Mouse (Mus musculus) heart, adult 2 months (tissue): Measurements from ENCODE around the gene Epdr1. TPM values are rescaled to one million over a fixed set of nuclear protein-coding genes. Genes with fewer than 3 reads are reported as not detected.
"Not testable (repeated sequence)": the region's sequence is repeated elsewhere in the genome, so short reads cannot be mapped to it uniquely, and the experiment has no call there.

Experiments used
- DNase-seq, 2 experiments: peaks; one replicate each; pipeline ENCODE4 v3.0.0; 2021
- H3K27ac ChIP-seq: fragments of 200-600 bp; 2 replicates; pipeline ENCODE4 v1.8.1; 2022
- H3K27me3 ChIP-seq: fragments of 200-500 bp; 2 replicates; pipeline ENCODE4 v1.6.1; 2012; ENCODE audit warnings: mild to moderate bottlenecking, low read length, inconsistent platforms, mixed read lengths; ENCODE audit not compliant: control insufficient read depth, insufficient read depth
- H3K36me3 ChIP-seq: fragments of 200-500 bp; 2 replicates; pipeline ENCODE4 v1.6.1; 2012; ENCODE audit warnings: low read length, inconsistent platforms; ENCODE audit not compliant: control insufficient read depth, insufficient read depth
- H3K4me1 ChIP-seq: fragments of 200-500 bp; 2 replicates; pipeline ENCODE4 v1.6.1; 2011; ENCODE audit warnings: low read length; ENCODE audit not compliant: control insufficient read depth, insufficient read depth
- H3K4me3 ChIP-seq: fragments of 200-600 bp; 2 replicates; pipeline ENCODE4 v1.8.1; 2022
- H3K79me2 ChIP-seq: fragments of 200-500 bp; replicated peaks from 2 replicates; pipeline ENCODE4 v1.6.1; 2012; ENCODE audit warnings: mild to moderate bottlenecking, inconsistent platforms, low read length, moderate library complexity, mixed read lengths; ENCODE audit not compliant: control insufficient read depth, insufficient read depth
- H3K9ac ChIP-seq: fragments of 200-500 bp; 2 replicates; pipeline ENCODE4 v1.6.1; 2012; ENCODE audit warnings: low read depth, mild to moderate bottlenecking, control low read depth, inconsistent platforms, low read length, mixed read lengths
- CTCF ChIP-seq: fragments of 200-600 bp; IDR thresholded peaks from 2 replicates; pipeline ENCODE4 v1.8.1; 2022; ENCODE audit warnings: antibody characterized with exemption, mild to moderate bottlenecking, moderate library complexity
- EP300 ChIP-seq: fragments of 200-500 bp; IDR thresholded peaks from 2 replicates; pipeline ENCODE4 v1.6.1; 2011; ENCODE audit warnings: low read depth, low read length, control low read depth; ENCODE audit not compliant: insufficient read depth
- POLR2A ChIP-seq: fragments of 200-500 bp; IDR thresholded peaks from 2 replicates; pipeline ENCODE4 v1.6.1; 2011; ENCODE audit warnings: mild to moderate bottlenecking, low read depth, low read length, control low read depth; ENCODE audit not compliant: insufficient read depth
- WGBS: fragments of 180-500 bp; shearing (Covaris S2); methylation state at CpG from one replicate; pipeline ENCODE4 v1.1.7; 2018; 5-methylcytosine and 5-hydroxymethylcytosine counted together
- intact Hi-C: fragments of 180-260 bp; cut with DNase I; formaldehyde crosslinking; loops from one replicate; pipeline ENCODE4 v1.15.1; 2025
- polyA plus RNA-seq: library from polyadenylated mRNA; depleted of rRNA; stranded (reverse); fragments of >200 nt; gene quantifications from 2 replicates; pipeline ENCODE4 v1.2.3, GENCODE M21; 2012
- total RNA-seq, 2 experiments: library from RNA; stranded (reverse); gene quantifications; 2 replicates each; pipeline ENCODE4 v1.2.3; 2021

Epdr1 gene
- total and polyA plus RNA-seq, 3 experiments: 14.1 to 23.3 (median 20.4) TPM

- TF ChIP-seq POLR2A: no peak
- TF ChIP-seq EP300: no peak
- TF ChIP-seq CTCF: no peak
- Histone ChIP-seq H3K4me1 (no peaks in the 10 kb centered on the region), H3K79me2 (no peaks in the 10 kb centered on the region), H3K27ac (no peak overlapping the region), H3K36me3 (no peaks in the 10 kb centered on the region), H3K9ac (no peak overlapping the region), H3K27me3 (no peaks in the 10 kb centered on the region), H3K4me3 (no peak overlapping the region)
- 66% methylated on average over 1 of the region's 1 CpGs for WGBS
- no peak for DNase-seq
- intact Hi-C loops: no loop called here
These were observed 16.0 kb downstream of the Epdr1 start for GRCm38 (mm10) chr13:19603719-19604118.

- DNase-seq: no peak
- 81% methylated on average over 1 of the region's 1 CpGs for WGBS
- no peaks in the 10 kb centered on the region for H3K4me1 ChIP-seq
- H3K9ac ChIP-seq: no peak overlapping the region
- no peaks in the 10 kb centered on the region for H3K79me2 ChIP-seq
- no peaks in the 10 kb centered on the region for H3K27me3 ChIP-seq
- H3K4me3 ChIP-seq: no peak overlapping the region
- no peaks in the 10 kb centered on the region for H3K36me3 ChIP-seq
- intact Hi-C loops: no loop called here
- TF ChIP-seq EP300: no peak
- TF ChIP-seq POLR2A: no peak
- TF ChIP-seq CTCF: no peak
- no peak overlapping the region for H3K27ac ChIP-seq
These were observed 17.2 kb downstream of the Epdr1 start for GRCm38 (mm10) chr13:19602531-19602930.

GRCm38 (mm10) chr13:19599242-19599641, 20.5 kb downstream of the Epdr1 start:
- 69% methylated on average over 6 of the region's 6 CpGs for WGBS
- Histone ChIP-seq H3K27ac (no peak overlapping the region), H3K4me1 (no peaks in the 10 kb centered on the region), H3K79me2 (no peaks in the 10 kb centered on the region), H3K36me3 (no peaks in the 10 kb centered on the region), H3K27me3 (no peaks in the 10 kb centered on the region), H3K9ac (no peak overlapping the region), H3K4me3 (no peak overlapping the region)
- intact Hi-C loops: no loop called here
- no peak for DNase-seq
- no peak for TF ChIP-seq EP300
- no peak for TF ChIP-seq CTCF
- no peak for TF ChIP-seq POLR2A

GRCm38 (mm10) chr13:19595141-19595540, 24.6 kb downstream of the Epdr1 start:
- Histone ChIP-seq H3K4me3 (no peak overlapping the region), H3K9ac (no peak overlapping the region), H3K79me2 (no peaks in the 10 kb centered on the region), H3K36me3 (no peaks in the 10 kb centered on the region), H3K4me1 (no peaks in the 10 kb centered on the region), H3K27me3 (no peaks in the 10 kb centered on the region), H3K27ac (no peak overlapping the region)
- 94% methylated on average over 1 of the region's 1 CpGs for WGBS
- no peak for DNase-seq
- intact Hi-C loops: no loop called here
- TF ChIP-seq EP300 (no peak), CTCF (no peak), POLR2A (no peak)

- DNase-seq: no peak
- no peak overlapping the region for H3K9ac ChIP-seq
- H3K36me3 ChIP-seq: no peaks in the 10 kb centered on the region
- H3K27ac ChIP-seq: no peak overlapping the region
- WGBS: 86% methylated on average over 3 of the region's 3 CpGs
- intact Hi-C loops: no loop called here
- H3K27me3 ChIP-seq: no peaks in the 10 kb centered on the region
- H3K4me3 ChIP-seq: no peak overlapping the region
- no peaks in the 10 kb centered on the region for H3K79me2 ChIP-seq
- H3K4me1 ChIP-seq: no peaks in the 10 kb centered on the region
- TF ChIP-seq CTCF (no peak), EP300 (no peak), POLR2A (no peak)
These were observed 28.5 kb downstream of the Epdr1 start for GRCm38 (mm10) chr13:19590996-19591759.

GRCm38 (mm10) chr13:19575947-19576346, 43.8 kb downstream of the Epdr1 start:
- H3K9ac ChIP-seq: no peak overlapping the region
- no peak for TF ChIP-seq CTCF
- TF ChIP-seq EP300: no peak
- no peak for TF ChIP-seq POLR2A
- 75% methylated on average over 3 of the region's 3 CpGs for WGBS
- H3K36me3 ChIP-seq: no peaks in the 10 kb centered on the region
- H3K4me1 ChIP-seq: no peaks in the 10 kb centered on the region
- H3K4me3 ChIP-seq: no peak overlapping the region
- H3K27me3 ChIP-seq: no peaks in the 10 kb centered on the region
- H3K79me2 ChIP-seq: no peaks in the 10 kb centered on the region
- no peak overlapping the region for H3K27ac ChIP-seq
- intact Hi-C loops: no loop called here
- DNase-seq: no peak

GRCm38 (mm10) chr13:19574723-19575122, 45.0 kb downstream of the Epdr1 start:
- H3K4me3 ChIP-seq, DNase-seq, H3K79me2 ChIP-seq, H3K27ac ChIP-seq, H3K36me3 ChIP-seq, H3K4me1 ChIP-seq, H3K9ac ChIP-seq, H3K27me3 ChIP-seq, intact Hi-C loops: not testable (repeated sequence)
- WGBS: 87% methylated on average over 2 of the region's 2 CpGs

GRCm38 (mm10) chr13:19570166-19570565, 49.6 kb downstream of the Epdr1 start:
- H3K4me3 ChIP-seq, intact Hi-C loops, H3K36me3 ChIP-seq, DNase-seq, H3K9ac ChIP-seq, H3K4me1 ChIP-seq, H3K27me3 ChIP-seq, H3K79me2 ChIP-seq, H3K27ac ChIP-seq: not testable (repeated sequence)
